Comparison of ENCODE assay signal across 10 mouse cellular contexts in genomic region chr17:45592606-45593431, GRCm38 (mm10). TPM values are rescaled to one million over a fixed set of nuclear protein-coding genes. Genes with fewer than 3 reads are reported as not detected.
DNase-seq lines count a peak whose midpoint lies in the region; ATAC-seq lines count a peak whose summit lies in the region.
"Had no signal": no experiment of that assay in that cellular context is flagged by ENCODE, and none has a peak within 500 bp of the region (broad histone marks: within the 10 kb centered on the region; RNA-seq: fewer than 3 reads in every experiment).

No protein-coding gene starts in this region.

- H3K4me1 ChIP-seq in embryonic facial prominence, embryonic 10.5 days, result peaks cover 79% of the 10 kb centered on the region
- H3K4me1 ChIP-seq in heart, embryonic 12.5 days (replicated peaks), result peaks cover 67% of the 10 kb centered on the region
- H3K4me1 ChIP-seq in kidney, embryonic 15.5 days, result peaks cover 70% of the 10 kb centered on the region

- DNase-seq in gastrocnemius, adult 18-20 months (ENCODE audit: low spot score), result peak; percentile 57
- no peak for DNase-seq in gastrocnemius, postnatal 10 days
- DNase-seq in embryonic facial prominence, embryonic 10.5 days (ENCODE audit: low spot score), result no peak
- DNase-seq in lung, postnatal 4 days, result peak; percentile 26 to 77
- DNase-seq in left cerebral cortex, postnatal 14 days (ENCODE audit: low spot score in 2 of 2), result no peak
- no peak for DNase-seq in natural killer cell, adult 2 months (ENCODE audit: low spot score in 2 of 2)

- peaks cover 59% of the 10 kb centered on the region for H3K27me3 ChIP-seq in embryonic facial prominence, embryonic 10.5 days (replicated peaks; ENCODE audit: low read depth, poor library complexity, severe bottlenecking)
- peaks cover 8% of the 10 kb centered on the region; the same call in 1 of the 2 replicates for H3K27me3 ChIP-seq in heart, embryonic 12.5 days (replicated peaks)
- no peaks in the 10 kb centered on the region for H3K27me3 ChIP-seq in kidney, embryonic 15.5 days
- H3K27me3 ChIP-seq: CH12.LX had no signal

- H3K36me3 ChIP-seq in embryonic facial prominence, embryonic 10.5 days (replicated peaks), result peaks cover 23% of the 10 kb centered on the region
- H3K36me3 ChIP-seq in heart, embryonic 12.5 days, result peaks cover 20% of the 10 kb centered on the region
- H3K36me3 ChIP-seq in kidney, embryonic 15.5 days, result peaks cover 20% of the 10 kb centered on the region

- ATAC-seq in heart, embryonic 12.5 days (ENCODE audit: insufficient number of reproducible peaks, low FRiP score), result no peak
- no peak for ATAC-seq in kidney, embryonic 15.5 days (replicated peaks; ENCODE audit: low FRiP score)

- H3K9me3 ChIP-seq in embryonic facial prominence, embryonic 10.5 days, result no peaks in the 10 kb centered on the region
- H3K9me3 ChIP-seq in heart, embryonic 12.5 days (replicated peaks), result no peaks in the 10 kb centered on the region
- H3K9me3 ChIP-seq in kidney, embryonic 15.5 days (replicated peaks), result no peaks in the 10 kb centered on the region

- WGBS in embryonic facial prominence, embryonic 10.5 days, result 42% methylated on average over 8 of the region's 8 CpGs
- WGBS in heart, embryonic 12.5 days, result 25% methylated on average over 8 of the region's 8 CpGs
- WGBS in kidney, embryonic 15.5 days, result 50% methylated on average over 8 of the region's 8 CpGs

- H3K4me3 ChIP-seq in embryonic facial prominence, embryonic 10.5 days, result peak overlapping the region; percentile 68
- peak overlapping the region; percentile 66 for H3K4me3 ChIP-seq in heart, embryonic 12.5 days
- 0 out of 2 replicates have a peak overlapping the region, but pooled peaks have one; percentile 6 for H3K4me3 ChIP-seq in kidney, embryonic 15.5 days (replicated peaks)

- intact Hi-C loops in left cerebral cortex, postnatal 14 days (cut with DNase I), result no loop called here

- H3K4me2 ChIP-seq in heart, embryonic 12.5 days, result peak overlapping the region; percentile 99
- peak overlapping the region; percentile 99 for H3K4me2 ChIP-seq in kidney, embryonic 15.5 days

- peak overlapping the region; percentile 53 for H3K27ac ChIP-seq in embryonic facial prominence, embryonic 10.5 days (replicated peaks)
- H3K27ac ChIP-seq in heart, embryonic 12.5 days (ENCODE audit: poor library complexity, severe bottlenecking), result peak overlapping the region; percentile 50; the same call in 1 of the 2 replicates
- H3K27ac ChIP-seq in kidney, embryonic 15.5 days, result peak overlapping the region; percentile 49

- H3K9ac ChIP-seq in heart, embryonic 12.5 days, result peak overlapping the region; percentile 87
- peak overlapping the region; percentile 21 for H3K9ac ChIP-seq in kidney, embryonic 15.5 days

RNA-seq across cellular contexts. Expression of gene Slc29a1, which starts 6.6 kb away (rescaled TPM):
- total RNA-seq in gastrocnemius, adult 18-20 months (2021), result 10 to 100 TPM; 31.9 to 32.4 TPM
- 100 to 1,000 TPM in 1 of 2 experiments, 10 to 100 TPM in 1; 97.4 to 114 TPM for total RNA-seq in gastrocnemius, postnatal 10 days (2021)
- polyA plus RNA-seq in embryonic facial prominence, embryonic 10.5 days (2016; fragmentation: Nextera tagmentation; extraction: Ambion mirVana), result 53.4 and 58.1 TPM in 2 replicates
- 68.3 and 74.1 TPM in 2 replicates for polyA plus RNA-seq in heart, embryonic 12.5 days (2016; fragmentation: Nextera tagmentation; extraction: Ambion mirVana)
- polyA plus RNA-seq in kidney, embryonic 15.5 days (2015; fragmentation: Nextera tagmentation; extraction: Ambion mirVana), result 100 and 102 TPM in 2 replicates
- total RNA-seq in left cerebral cortex, postnatal 14 days (2021), result 10 to 100 TPM; 21.0 to 24.4 TPM

RNA-seq across cellular contexts. Expression of gene Mymx, which starts 9.1 kb away (rescaled TPM):
- total RNA-seq in gastrocnemius, adult 18-20 months (2021), result not detected
- total RNA-seq in gastrocnemius, postnatal 10 days (2021), result 10 to 100 TPM; 16.1 to 18.7 TPM
- 0.39 TPM in 2 replicates for polyA plus RNA-seq in embryonic facial prominence, embryonic 10.5 days (2016; fragmentation: Nextera tagmentation; extraction: Ambion mirVana)
- 0.24 and 0.92 TPM in 2 replicates for polyA plus RNA-seq in heart, embryonic 12.5 days (2016; fragmentation: Nextera tagmentation; extraction: Ambion mirVana)
- 5.7 and 6.3 TPM in 2 replicates for polyA plus RNA-seq in kidney, embryonic 15.5 days (2015; fragmentation: Nextera tagmentation; extraction: Ambion mirVana)
- not detected for total RNA-seq in left cerebral cortex, postnatal 14 days (2021)
- total RNA-seq: CH12.LX had no signal
- polyA plus RNA-seq: gonadal fat pad, adult 2 months had no signal

RNA-seq across cellular contexts. Expression of gene Hsp90ab1, which starts 19.7 kb away (rescaled TPM):
- total RNA-seq in gastrocnemius, adult 18-20 months (2021), result 1,000 to 10,000 TPM; 1,074 to 1,224 TPM
- 100 to 1,000 TPM; 900 to 909 TPM for total RNA-seq in gastrocnemius, postnatal 10 days (2021)
- polyA plus RNA-seq in embryonic facial prominence, embryonic 10.5 days (2016; fragmentation: Nextera tagmentation; extraction: Ambion mirVana), result 2,187 and 2,215 TPM in 2 replicates
- polyA plus RNA-seq in heart, embryonic 12.5 days (2016; fragmentation: Nextera tagmentation; extraction: Ambion mirVana), result 1,306 and 1,316 TPM in 2 replicates
- 1,881 and 1,940 TPM in 2 replicates for polyA plus RNA-seq in kidney, embryonic 15.5 days (2015; fragmentation: Nextera tagmentation; extraction: Ambion mirVana)
- total RNA-seq in left cerebral cortex, postnatal 14 days (2021), result 1,000 to 10,000 TPM; 1,454 to 1,586 TPM

RNA-seq across cellular contexts. Expression of gene Slc35b2, which starts 29.1 kb away (rescaled TPM):
- total RNA-seq in gastrocnemius, adult 18-20 months (2021), result 10 to 100 TPM; 16.2 to 17.7 TPM
- 10 to 100 TPM; 29.9 to 39.3 TPM for total RNA-seq in gastrocnemius, postnatal 10 days (2021)
- polyA plus RNA-seq in embryonic facial prominence, embryonic 10.5 days (2016; fragmentation: Nextera tagmentation; extraction: Ambion mirVana), result 95.8 and 101 TPM in 2 replicates
- 85.6 and 89.6 TPM in 2 replicates for polyA plus RNA-seq in heart, embryonic 12.5 days (2016; fragmentation: Nextera tagmentation; extraction: Ambion mirVana)
- 142 TPM in 2 replicates for polyA plus RNA-seq in kidney, embryonic 15.5 days (2015; fragmentation: Nextera tagmentation; extraction: Ambion mirVana)
- 10 to 100 TPM; 41.6 to 46.1 TPM for total RNA-seq in left cerebral cortex, postnatal 14 days (2021)

RNA-seq across cellular contexts. Expression of gene Nfkbie, which starts 37.3 kb away (rescaled TPM):
- under 1 TPM; 0.30 to 0.47 TPM for total RNA-seq in gastrocnemius, adult 18-20 months (2021)
- total RNA-seq in gastrocnemius, postnatal 10 days (2021), result 1 to 10 TPM; 1.3 to 2.3 TPM
- 6.6 and 7.1 TPM in 2 replicates for polyA plus RNA-seq in embryonic facial prominence, embryonic 10.5 days (2016; fragmentation: Nextera tagmentation; extraction: Ambion mirVana)
- polyA plus RNA-seq in heart, embryonic 12.5 days (2016; fragmentation: Nextera tagmentation; extraction: Ambion mirVana), result 2.5 and 3.1 TPM in 2 replicates
- polyA plus RNA-seq in kidney, embryonic 15.5 days (2015; fragmentation: Nextera tagmentation; extraction: Ambion mirVana), result 5.3 and 5.7 TPM in 2 replicates
- 1 to 10 TPM; 1.8 to 2.0 TPM for total RNA-seq in left cerebral cortex, postnatal 14 days (2021)

Comparison
In these comparisons a context has a peak if more than half of its experiments do, and no peak if none do; other contexts are left out.
1. DNase-seq: peak in gastrocnemius, adult 18-20 months (single experiment) and lung, postnatal 4 days (2 of 2); none in gastrocnemius, postnatal 10 days (single experiment), embryonic facial prominence, embryonic 10.5 days (single experiment), left cerebral cortex, postnatal 14 days (0 of 2) and natural killer cell, adult 2 months (0 of 2).
2. RNA of gene Mymx, which starts 9.1 kb away (total RNA-seq): 16.1 to 18.7 TPM in gastrocnemius, postnatal 10 days; not detected in gastrocnemius, adult 18-20 months and not detected in left cerebral cortex, postnatal 14 days; every median in the first group is over 10 times any median in the second.
3. H3K4me3 ChIP-seq: peak in every context shown above with its lines; median percentile 68 in embryonic facial prominence, embryonic 10.5 days; 66 in heart, embryonic 12.5 days; 6 in kidney, embryonic 15.5 days.
4. Peak in every context shown above with its lines, with median percentiles within 50 percentile points of each other: H3K27ac ChIP-seq.